Mouse (Mus musculus) kidney, postnatal 36 days (tissue): ENCODE measurements around the gene Kpnb1.
A peak's percentile ranks its signal among the peaks of the same experiment; 100 is the strongest.
"Not testable (repeated sequence)": the region's sequence is repeated elsewhere in the genome, so short reads cannot be mapped to it uniquely, and the experiment has no call there.

ENCODE experiments used
- DNase-seq, 2 experiments: peaks; one replicate each; pipeline ENCODE4 v3.0.0; 2021 to 2022; ENCODE audit warnings: mixed read lengths in 2 of 2

Gene Kpnb1

DNA sequence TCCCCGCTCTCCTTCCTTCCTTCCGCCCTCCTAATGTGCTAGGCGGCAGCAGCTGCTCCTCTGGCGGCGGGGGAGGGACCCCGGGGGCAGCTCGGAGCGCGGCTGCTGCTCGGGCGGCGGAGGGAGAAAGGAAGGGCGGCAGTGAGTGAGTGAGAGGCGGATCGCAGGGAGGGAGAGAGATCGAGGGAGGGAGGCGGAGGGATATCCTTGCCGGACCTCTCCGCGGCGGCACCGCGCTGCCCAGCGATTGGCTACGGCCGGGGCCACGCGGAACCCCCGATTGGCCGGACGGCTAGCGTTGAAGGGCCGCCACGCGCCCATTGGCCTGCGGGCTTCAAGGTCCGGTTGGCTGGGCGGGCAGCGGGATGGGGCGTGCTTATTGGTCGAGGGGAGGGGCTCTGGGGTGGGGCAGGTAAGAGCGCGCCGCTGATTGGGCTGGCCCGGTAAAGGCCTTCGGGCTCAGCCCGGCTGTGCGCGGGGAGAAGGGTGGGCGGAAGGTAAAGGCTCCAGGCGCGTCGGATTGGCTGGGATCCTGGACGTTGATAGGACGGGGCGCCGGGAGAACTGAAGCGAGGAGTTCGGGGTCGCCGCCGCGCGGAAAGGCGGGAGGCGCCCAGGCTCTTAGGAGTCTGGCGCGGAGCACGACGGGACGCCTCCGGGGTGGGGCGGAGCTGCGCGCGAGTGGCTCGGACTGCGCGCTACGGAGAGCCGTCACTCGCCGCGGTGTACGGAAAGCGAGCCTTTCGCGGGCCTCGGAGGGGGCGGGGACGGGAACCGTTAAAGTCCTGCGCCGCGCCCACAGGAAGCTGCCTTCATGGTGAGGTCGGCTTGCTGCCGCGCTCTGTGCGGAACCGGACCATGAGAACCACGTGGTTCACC lies at the start of gene Kpnb1:
Kpnb1 (minus strand) TSS at position 118 of the 879 bp plus-strand sequence.
- DNase-seq = peak; percentile 98 to 99

DNA sequence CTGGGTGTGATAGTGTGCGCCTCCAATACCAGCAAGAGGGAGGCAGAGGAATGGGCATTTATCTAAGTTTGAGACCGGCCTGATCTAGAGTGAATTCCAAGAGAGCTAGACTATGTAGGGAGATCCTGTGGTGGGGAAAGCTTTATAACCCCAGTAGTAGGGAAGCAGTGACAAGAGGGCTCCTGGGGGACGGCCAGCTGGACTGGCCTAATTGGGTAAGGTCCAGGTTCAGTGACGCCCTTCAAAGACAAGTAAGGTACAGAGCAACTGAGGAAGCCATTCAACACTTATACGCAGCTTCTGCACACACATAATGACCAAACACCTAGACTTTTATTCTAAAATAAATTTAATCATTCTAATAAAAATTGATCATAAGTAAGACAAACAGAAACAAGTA lies 44.8 kb upstream of the Kpnb1 start:
- DNase-seq = no peak

DNA sequence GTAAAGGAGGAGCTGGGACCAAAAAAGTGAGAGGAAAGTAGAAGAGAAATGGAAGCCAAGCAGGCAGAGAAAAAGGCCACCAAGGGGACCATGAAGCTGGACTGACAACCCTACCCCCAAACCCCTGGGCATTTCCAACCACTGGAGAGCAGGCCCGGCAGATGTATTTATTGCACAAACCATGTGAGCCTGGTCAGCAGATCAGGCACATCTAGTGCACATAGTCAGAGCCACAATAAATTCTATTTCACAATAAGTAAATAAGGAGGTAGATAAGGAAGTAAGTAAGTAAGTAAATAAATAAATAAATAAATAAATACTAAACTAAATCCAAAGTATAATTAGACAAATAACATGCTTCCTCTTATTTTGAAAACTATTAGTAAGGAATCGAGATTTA lies 41.7 kb upstream of the Kpnb1 start:
- no peak for DNase-seq

DNA sequence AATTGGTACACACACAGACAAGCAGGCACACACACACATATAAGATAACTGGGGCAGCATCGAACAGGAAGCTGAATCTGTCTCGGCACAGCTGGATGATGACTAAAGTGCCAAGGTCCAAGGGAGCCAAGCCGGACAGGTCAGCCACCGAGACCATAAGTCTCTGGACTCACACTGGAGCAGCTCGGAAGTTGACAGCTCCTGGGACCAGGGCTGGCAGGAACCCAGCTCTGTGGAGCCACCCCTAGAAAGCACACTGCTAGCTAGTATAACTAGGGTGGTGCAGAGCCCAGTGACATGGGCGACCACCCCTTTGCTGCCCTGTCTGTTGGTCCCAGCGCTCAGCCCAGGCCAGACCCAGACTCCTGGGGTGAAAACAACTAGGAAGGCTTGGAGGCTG lies 41.3 kb upstream of the Kpnb1 start:
- DNase-seq = no peak

DNA sequence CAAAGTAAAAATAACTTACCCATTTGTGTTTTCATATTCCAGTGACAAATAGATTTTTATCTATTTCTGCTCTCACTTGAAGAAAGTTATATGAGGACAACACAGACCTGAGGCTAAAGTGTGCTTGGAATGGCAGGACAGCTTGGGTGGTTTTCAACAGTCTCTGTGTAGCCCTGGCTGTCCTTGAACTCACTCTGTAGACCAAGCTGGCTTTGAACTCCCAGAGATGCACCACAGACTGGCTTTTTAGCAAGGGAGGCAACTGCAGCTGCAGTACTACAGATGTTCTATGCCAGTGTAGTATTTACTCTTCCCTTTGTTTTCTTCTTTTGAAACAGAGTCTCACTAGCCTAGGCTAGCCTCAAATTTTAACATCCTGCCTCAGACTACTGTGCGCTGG lies 38.5 kb upstream of the Kpnb1 start:
- DNase-seq = no peak

DNA sequence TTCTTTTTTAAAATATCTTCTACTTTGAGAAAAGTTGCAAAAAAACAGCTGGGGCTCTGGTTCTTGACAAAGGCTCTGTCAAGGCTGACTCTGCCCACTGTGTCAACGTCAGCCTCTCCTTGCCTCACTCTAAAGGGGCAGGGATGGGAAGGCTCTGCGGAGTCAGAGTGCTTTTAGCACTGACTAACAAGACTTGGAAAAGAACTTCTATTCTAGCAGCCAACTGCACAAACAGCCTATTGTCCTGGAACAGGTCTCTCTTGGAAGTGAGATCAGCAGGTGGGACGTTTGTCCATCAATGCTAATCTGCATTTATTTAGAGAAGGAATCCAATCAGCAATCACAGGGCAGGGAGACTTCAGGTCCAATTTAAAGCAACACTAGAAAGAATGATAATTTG lies 35.8 kb upstream of the Kpnb1 start:
- DNase-seq = no peak

DNA sequence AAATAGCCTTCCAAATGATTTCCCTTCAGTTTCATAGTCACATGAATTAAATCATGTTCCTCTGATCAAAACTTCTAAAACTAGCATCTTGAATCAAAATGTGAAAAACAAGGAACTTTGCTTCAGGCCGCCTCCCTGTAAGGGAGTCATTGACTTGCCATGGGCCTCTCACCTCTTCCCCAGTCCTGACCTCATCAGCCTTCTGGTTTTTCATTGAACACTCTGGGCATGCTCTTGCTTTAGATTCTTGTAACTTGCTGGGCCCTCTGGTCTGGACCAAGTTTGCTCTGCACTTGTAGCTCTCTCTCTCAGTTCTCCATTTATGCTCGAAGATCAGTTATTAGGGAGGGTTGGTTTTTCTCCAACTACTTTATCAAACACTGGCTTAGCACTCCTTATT lies 33.9 kb upstream of the Kpnb1 start:
- DNase-seq = no peak

DNA sequence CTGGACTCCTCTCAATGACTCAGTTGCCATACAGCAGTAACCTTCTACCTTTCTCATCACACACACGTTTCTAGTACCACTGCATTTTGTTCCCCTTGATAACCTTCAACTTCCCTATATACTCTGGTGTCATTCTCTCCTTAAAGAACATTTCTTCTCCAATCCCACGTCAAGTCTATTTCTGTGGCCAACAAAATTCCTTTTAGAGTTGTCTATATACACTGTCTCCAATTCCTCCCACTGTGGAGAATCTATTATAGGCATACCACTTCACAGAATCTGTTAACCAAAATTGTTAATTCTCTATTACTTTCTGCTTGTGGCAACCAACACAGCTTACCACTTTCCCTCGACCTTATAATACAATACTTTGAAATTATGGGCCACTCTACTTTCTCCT lies 32.5 kb upstream of the Kpnb1 start:
- no peak for DNase-seq

DNA sequence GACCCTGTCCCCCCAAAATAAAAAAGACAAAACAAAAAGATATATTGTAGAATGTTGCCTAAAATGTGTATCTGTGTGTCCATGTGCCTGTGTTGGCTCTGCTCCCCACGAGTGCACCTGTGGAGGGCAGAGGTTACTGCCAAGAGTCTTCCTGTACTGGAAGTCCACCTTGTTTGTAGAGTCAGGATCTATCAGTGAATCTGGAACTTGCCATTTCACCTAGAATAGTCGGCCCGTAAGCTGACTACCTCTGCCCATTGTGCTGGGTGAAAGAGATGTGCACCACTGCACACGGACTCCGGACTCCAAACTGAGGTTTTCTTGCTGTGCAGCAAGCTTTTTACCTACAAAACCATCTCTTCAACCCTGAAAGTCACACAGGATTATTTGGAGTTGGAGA lies 26.7 kb upstream of the Kpnb1 start:
- DNase-seq = peak; percentile 36 to 42

DNA sequence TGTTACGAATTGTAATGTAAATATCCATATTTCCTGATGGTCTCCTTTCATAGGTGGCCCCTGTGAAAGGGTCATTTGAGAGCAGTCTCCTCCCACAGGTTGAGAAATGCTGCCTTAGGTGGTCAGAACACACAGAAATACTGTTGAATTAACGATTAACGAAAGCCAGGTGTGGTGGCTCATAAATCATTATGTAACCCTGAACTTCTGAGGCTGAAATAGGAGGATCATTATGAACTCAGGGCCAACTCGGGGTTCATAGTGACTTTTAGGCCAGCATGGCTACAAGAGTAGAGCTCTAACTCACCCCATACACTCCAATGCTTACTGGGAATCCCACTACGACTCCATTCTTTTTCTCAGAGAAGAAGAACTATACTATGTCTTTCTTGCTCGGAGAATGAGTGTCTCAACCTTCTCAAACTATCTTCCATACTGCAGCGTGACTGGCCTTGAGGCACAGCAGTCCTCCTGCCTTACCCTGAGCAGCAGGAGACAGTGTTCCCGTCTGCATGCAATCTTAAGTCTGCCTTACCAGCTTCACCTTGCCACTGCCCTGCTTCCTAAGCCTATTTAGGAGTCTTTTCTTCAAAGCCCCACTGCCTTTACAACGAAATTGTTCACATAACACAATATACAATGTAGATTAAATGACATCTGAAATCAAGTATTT lies 23.2 kb upstream of the Kpnb1 start:
- DNase-seq = peak; percentile 41 to 75

DNA sequence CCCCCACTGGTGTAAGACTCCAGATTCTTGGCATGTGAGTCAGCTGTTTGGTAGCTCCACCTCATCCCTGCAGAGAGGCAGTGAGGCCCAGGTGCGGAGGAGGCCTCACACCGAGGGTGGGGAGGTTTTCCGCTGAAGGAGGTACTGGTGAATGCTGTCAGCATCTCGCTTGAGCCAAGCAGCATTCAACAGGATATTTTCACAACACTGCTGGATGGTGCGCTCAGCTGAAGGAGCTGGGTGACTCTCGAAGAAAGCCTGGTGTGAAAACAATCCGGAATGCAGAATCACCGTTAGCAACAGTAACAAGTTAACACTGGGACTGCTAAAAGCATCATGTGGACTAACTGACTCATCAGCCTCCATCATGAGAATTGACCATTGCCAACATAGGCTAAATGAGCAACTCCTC lies 19.3 kb upstream of the Kpnb1 start:
- DNase-seq = no peak

DNA sequence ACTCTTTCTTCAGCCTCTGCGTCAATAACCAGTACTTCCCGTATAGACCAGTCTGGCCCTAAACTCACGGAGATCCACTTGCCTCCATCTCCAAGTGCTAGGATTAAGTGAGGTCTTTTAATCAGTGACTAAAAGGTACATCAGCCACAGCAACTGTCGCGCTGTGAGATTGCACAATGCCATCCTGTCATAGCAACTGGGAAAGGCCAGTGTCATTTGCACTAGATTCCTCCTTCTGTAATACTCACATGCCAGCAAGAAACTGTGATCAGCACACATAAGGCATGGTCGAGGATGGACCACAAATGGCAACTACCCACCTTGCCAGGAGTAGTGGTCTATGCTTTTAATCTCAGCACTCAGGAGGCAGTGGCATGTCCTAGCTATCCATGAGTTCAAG lies 11.8 kb upstream of the Kpnb1 start:
- DNase-seq = no peak

DNA sequence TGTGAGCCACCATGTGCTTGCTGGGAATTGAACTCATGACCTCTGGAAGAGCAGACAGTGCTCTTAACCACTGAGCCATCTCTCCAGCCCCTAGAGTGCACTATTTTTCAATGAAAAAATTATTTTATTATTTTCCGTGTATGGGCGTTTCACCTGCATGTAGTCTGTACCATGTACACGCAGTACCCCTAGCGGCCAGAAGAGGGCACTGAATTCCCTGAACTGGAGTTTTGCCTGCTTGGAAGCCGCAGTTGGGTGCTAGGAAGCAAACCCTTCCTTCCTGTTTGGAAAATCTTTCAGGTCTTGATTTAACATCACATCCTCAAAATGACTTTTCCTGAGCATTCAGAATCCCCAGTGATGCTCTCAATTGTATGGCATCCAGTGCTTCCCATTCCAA lies 10.9 kb upstream of the Kpnb1 start:
- peak; percentile 55 to 81 for DNase-seq

DNA sequence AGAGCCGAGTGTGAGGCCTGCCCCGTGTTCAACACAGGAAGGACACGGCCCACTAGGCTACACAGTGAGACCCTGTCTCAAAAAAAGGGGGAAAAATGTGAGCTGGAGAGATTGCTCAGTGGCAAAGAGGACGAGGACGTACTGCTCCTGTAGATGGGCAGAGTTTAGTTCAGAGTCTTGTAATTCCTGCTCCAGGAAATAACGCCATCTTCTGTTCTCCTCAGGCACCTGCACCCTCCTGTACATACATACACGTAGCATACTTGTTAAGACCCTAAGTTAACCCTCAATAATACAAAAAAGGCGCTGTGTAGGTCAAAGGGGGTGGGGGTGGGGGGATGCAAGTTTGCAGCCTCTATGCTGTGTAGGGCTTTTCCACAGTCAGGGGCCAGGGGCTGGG lies 9.3 kb upstream of the Kpnb1 start:
- DNase-seq = no peak

DNA sequence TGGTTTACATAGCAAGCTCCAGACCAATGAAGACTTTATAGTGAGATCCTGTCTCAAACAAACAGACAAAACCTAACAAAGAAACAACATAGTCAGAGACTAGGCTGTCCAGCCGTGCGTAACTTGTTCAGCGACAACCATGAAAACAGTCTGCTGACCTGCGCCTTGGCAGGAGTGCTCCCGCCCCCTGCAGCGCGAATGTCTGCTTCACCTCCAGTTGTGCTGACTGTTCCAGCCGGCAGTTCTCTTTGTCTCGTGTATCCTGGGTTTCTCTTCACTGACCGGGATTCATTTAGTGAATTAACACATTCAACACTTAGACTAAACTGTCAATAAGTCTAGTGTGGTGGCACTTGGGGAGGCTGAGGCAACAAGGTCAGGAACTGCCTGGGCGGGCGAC lies 8.9 kb upstream of the Kpnb1 start:
- peak; percentile 49 to 65 for DNase-seq

DNA sequence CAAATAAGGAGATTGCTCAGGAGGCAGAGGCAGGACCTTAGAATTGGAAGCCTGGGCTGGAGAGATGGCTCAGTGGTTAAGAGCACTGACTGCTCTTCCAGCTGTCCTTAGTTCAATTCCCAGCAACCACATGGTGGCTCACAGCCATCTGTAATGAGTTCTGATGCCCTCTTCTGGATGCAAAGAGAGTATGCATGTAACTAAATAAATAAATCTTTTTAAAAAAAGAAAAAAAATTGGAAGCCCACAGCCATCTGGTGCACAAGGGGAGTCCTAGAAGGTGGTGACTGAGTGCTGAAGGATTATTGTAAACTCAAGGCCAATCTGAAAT lies 4.9 kb upstream of the Kpnb1 start:
- no peak for DNase-seq

DNA sequence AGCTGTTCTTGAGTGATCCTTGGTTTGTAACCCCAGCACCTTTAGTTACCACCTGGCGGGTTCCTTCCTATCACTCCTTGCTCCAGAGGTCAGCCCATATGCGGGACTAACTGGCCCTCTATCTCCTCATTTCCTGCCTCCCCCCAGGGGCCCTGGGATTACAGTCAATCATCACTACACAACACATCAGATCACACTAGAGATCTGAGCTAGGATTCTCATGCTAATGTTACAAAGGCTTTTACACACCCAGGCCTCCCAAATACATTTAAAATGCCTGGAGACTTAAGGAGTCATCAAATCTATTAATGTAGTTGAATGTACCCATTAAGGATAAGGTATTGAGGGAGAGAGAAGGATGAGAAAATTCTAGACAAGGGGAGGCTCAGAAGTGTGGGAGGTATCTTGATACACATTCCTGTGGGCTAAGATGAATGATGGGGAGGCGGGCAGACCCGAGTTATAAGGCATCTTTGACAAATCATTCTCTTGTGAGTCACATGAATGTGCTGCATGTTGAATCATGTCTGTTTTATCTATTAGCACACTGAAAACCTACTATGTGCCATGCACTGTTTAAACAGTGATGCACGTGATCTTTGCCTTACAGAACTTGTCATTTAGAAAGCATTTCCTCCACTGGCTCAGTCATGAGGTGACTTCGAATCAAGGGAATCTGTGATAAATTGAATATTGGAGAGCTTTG lies 4.4 kb upstream of the Kpnb1 start:
- DNase-seq = no peak

DNA sequence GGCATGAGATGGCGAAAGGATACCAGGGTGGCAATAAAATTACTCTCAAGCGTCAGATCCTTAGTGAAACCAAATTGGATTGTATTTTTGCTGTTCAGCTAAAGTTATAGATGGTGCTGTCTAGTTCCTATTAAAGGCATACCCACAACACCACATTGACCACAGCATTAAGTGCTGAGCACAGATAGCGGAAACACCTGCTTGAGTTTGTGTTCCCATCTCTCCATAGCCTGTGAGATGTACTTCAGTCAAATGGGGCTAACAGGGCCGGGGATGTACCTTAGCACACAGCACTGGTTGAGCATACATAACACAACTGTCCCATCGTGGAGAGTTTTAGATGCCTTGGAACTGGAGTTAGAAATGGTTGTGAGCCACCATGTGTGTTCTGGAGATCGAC lies 3.3 kb upstream of the Kpnb1 start:
- no peak for DNase-seq

DNA sequence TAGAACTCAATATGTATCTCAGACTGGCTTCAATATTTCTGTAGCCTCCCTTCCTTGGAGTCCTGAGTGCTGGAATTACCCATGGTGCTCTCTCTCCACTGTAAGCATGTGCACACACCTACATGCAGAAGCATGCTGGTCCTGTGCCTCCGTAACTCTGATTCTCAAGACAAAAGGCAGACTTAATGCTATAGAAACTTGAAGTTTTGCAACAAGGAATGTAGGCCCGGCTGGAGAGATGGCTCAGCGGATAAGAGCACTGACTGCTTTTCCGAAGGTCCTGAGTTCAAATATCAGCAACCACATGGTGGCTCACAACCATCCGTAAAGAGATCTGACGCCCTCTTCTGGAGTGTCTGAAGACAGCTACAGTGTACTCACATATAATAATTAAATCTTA lies 2.0 kb upstream of the Kpnb1 start:
- not testable (repeated sequence) for DNase-seq

DNA sequence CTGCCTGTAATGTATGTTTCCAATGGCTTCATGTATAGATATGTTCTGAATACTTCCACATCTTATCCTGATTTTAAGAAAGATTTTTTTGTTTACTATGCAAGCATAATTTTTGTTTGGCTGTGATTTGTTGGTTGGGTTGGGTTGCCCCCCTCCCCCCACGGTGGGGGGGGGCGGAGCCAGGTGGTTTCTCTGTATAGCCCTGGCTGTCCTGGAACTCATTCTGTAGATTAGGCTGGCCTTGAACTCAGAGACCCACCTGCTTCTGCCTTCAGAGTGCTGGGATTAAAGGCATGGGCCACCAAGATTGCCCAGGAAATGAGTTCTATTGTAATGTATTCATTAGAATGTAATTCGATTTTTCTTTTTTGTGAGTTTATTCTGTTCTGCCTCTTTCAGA lies 1.6 kb upstream of the Kpnb1 start:
- no peak for DNase-seq

DNA sequence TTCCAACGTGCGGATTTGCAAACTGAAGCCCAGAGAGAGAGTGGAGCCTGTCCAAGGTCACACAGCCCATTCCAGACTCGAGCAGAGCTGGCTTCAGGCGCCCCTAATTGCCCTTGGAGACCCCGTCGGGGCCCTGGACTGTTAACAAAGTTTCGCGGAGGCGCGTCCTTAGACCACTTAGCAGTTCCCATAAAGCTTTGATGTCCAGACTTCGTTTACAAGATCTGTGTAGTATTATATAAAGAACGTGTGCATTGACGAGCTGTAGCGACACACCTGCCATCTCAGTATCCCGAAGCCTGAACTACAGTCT lies 918 bp upstream of the Kpnb1 start:
- no peak for DNase-seq

DNA sequence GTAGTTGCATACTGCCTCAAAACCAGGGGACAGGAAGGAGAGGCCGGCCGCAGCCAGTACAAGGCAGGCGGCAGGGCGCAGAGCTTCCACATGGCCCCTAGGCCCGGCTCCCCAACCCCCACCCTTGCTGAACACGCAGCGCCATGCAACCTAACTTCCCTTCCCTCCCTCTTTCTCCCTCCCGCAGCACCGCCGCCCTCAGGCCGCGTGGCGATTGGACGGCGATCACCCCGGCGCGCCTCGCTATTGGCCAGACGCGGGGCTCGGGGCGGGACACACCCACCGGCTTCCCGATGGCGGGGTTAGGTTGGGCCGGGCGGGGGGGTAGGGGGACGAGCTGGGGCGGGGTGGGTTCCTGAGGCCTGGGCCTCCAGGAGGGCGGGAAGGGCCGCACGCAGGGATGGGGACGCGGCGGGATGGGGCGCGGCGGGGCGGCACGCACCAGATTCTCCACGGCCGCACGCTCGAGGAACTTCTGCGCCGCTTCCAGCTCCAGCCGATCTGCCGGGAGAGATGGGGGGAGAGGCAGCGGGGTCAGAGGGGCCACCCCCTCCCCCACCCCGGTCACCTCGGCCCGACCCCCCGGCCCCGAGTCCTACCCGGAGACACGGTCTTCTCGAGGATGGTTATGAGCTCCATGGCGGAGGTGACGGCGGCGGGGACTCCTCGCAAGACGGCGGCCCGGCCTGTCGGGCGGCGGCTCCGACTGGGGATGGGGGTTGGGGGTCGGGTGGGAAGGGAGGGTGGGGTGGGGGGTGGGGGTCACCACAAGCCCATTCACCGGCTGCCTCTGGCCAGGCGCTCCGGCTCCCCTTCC lies 526 bp downstream of the Kpnb1 start:
- peak; percentile 97 for DNase-seq
